Mouse (Mus musculus) cortical plate, adult 2 months (tissue): Measurements from ENCODE around the gene Ppp5c. TPM values are rescaled to one million over a fixed set of nuclear protein-coding genes. Genes with fewer than 3 reads are reported as not detected.

Experiments used
- H3K27ac ChIP-seq: fragments of 200-500 bp; 2 replicates; pipeline ENCODE4 v1.5.1; 2012; ENCODE audit warnings: low read length, control low read depth, inconsistent platforms; ENCODE audit not compliant: insufficient read depth
- H3K4me1 ChIP-seq: fragments of 200-500 bp; 2 replicates; pipeline ENCODE4 v1.6.1; 2011; ENCODE audit warnings: low read length; ENCODE audit not compliant: control insufficient read depth, insufficient read depth
- H3K4me3 ChIP-seq: fragments of 200-500 bp; 2 replicates; pipeline ENCODE4 v1.5.1; 2011; ENCODE audit warnings: mild to moderate bottlenecking, low read length, control low read depth; ENCODE audit not compliant: insufficient read depth
- CTCF ChIP-seq: fragments of 200-500 bp; IDR thresholded peaks from 2 replicates; pipeline ENCODE4 v1.5.1; 2011; ENCODE audit warnings: mild to moderate bottlenecking, control low read depth, low read length; ENCODE audit not compliant: insufficient read depth; ENCODE audit errors: extremely low read depth
- POLR2A ChIP-seq: fragments of 200-500 bp; IDR thresholded peaks from 2 replicates; pipeline ENCODE4 v1.6.1; 2011; ENCODE audit warnings: mild to moderate bottlenecking, low read length, control low read depth; ENCODE audit not compliant: insufficient read depth; ENCODE audit errors: extremely low read depth
- polyA plus RNA-seq: library from polyadenylated mRNA; depleted of rRNA; stranded (reverse); fragments of >200 nt; gene quantifications from 2 replicates; pipeline ENCODE4 v1.2.3, GENCODE M21; 2012; rRNA removed

Ppp5c gene
- polyA plus RNA-seq, 1 experiment, result 268 TPM

DNA sequence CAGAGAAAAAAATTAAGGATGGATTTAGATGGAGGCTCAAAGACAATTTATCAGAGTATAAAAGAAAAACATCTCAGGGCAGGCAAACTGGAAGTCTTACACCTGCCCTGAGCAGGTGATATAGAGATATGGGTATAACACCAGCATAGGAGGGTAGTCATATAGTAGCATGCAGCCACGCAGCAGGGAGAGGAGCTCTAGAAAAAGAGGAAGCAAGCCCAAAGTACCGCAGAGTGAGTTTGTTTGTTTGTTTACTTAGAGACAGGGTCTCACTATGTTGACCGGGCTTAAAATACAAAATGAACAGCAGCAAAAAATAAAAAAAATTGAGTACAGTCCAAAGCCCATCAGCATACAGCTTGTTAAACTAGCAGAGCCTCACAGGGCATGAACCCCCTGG, 56.6 kb downstream of the Ppp5c start:
- no peaks in the 10 kb centered on the region; the same call in 1 of the 2 replicates for H3K4me1 ChIP-seq
- H3K27ac ChIP-seq, result no peak overlapping the region
- TF ChIP-seq CTCF, result no peak
- no peak for TF ChIP-seq POLR2A
- H3K4me3 ChIP-seq, result no peak overlapping the region

GRCm38 (mm10) chr7:16968414-16968813, 59.3 kb downstream of the Ppp5c start:
- no peaks in the 10 kb centered on the region for H3K4me1 ChIP-seq

GRCm38 (mm10) chr7:16961678-16962077, 66.0 kb downstream of the Ppp5c start:
- Histone ChIP-seq H3K4me3 (0 out of 2 replicates have a peak overlapping the region, but pooled peaks have one; percentile 1), H3K27ac (no peak overlapping the region), H3K4me1 (peaks cover 6% of the 10 kb centered on the region; the same call in 1 of the 2 replicates)
- TF ChIP-seq CTCF (no peak), POLR2A (no peak)

More at GRCm38 (mm10) chr7:16968414-16968813, 59.3 kb downstream of the Ppp5c start:
- no peak overlapping the region for H3K27ac ChIP-seq
- no peak overlapping the region for H3K4me3 ChIP-seq
- no peak for TF ChIP-seq CTCF
- no peak for TF ChIP-seq POLR2A

DNA sequence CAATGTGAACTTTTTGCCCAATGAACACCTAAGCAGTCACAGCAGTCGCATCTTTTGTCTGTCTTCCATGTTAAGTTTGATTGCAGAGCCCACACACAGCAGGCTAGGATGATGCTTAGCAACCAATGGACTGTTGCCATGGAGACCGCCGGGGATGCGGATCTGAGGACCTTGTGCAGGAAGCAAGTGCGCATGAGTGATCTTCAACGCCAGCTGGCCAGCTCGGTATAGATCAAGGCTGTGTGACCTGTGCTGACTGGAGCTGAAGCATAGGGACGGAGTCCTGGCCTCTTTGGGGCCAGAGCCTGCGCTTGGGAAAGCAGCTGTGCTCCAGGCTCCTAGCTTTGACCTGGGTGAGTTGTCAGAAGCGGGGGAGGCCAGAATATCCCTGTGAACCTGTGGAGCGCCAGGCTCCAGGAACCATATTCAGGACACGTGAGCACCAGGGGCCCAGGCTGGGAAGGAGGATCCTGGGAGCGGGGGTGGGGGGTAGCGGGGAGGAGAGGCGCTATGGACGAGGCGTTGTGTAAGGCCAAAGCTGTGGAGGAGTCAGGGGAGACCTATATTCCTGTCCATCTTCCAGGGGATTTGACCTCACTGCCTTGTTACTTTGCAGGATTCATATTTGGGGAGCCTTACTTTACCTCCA, 68.1 kb downstream of the Ppp5c start, which contains the start of gene Pnmal1:
Gene Pnmal1, plus strand, starts transcription at position 141 of the 649 bp plus-strand sequence.
- Histone ChIP-seq H3K4me3 (peak within 1 kb of the TSS; percentile 38), H3K4me1 (peaks cover 6% of the 10 kb centered on the region; the same call in 1 of the 2 replicates), H3K27ac (peak within 1 kb of the TSS; percentile 73)
- TF ChIP-seq CTCF (no peak), POLR2A (peak; percentile 78)

DNA sequence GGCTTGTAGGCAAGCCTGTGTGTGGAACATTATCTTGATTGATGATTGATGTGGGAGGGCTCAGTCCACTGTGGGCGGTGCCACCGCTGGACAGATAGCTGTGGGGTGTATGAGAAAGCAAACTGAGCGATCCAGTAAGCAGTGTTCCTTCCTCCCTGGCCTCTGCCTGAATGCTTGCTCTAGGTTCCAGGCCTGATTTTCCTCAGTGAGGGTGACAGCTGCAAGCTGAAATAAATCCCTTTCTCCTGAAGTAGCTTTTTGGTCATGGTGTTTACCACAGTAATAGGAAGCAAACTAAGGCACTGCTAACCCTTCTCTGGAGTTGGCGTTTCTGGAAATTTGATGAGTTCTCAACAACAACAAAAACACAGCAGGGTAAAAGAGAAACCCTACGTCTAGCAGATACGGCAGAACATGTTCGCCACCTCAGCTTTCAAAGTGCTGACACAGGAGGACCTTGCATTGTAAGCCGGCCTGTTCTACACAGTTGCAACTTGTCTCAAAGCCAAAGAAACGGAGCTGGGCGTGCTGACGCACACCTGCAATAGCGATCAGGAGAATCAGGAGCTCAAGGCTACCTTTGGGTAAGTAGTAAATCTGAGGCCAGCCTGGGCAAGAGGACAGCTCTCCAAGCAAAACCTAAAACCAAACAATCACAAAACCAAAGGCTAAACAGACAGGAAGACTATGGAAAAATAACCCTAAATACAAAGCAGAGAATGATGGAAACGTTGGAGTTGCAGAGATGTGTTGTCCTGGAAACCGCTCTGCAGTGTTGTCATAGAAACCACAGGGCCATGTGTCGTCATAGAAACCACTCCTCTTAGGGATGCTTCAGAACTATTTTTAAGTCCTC, 71.1 kb downstream of the Ppp5c start:
- Histone ChIP-seq H3K4me3 (no peak overlapping the region), H3K4me1 (peaks cover 6% of the 10 kb centered on the region; the same call in 1 of the 2 replicates), H3K27ac (peak overlapping the region; percentile 75)
- TF ChIP-seq CTCF, result no peak
- no peak for TF ChIP-seq POLR2A

GRCm38 (mm10) chr7:16955712-16956111, 72.0 kb downstream of the Ppp5c start:
- Histone ChIP-seq H3K27ac (no peak overlapping the region), H3K4me3 (no peak overlapping the region), H3K4me1 (peaks cover 6% of the 10 kb centered on the region; the same call in 1 of the 2 replicates)
- TF ChIP-seq CTCF (no peak), POLR2A (no peak)

Other genes with a start within 250 kb of the Ppp5c start
- 5.7 and 6.1 TPM in 2 replicates for gene Slc1a5, start 246.6 kb downstream of the Ppp5c start, polyA plus RNA-seq
- gene Strn4, start 212.0 kb downstream of the Ppp5c start, polyA plus RNA-seq, result 291 and 307 TPM in 2 replicates
- gene Fkrp, start 211.2 kb downstream of the Ppp5c start, polyA plus RNA-seq, result 42.3 and 44.0 TPM in 2 replicates
- 6.5 and 6.8 TPM in 2 replicates for gene Prkd2, start 185.0 kb downstream of the Ppp5c start, polyA plus RNA-seq
- 169 and 184 TPM in 2 replicates for gene Dact3, start 152.6 kb downstream of the Ppp5c start, polyA plus RNA-seq
- gene Gng8, start 136.1 kb downstream of the Ppp5c start, polyA plus RNA-seq, result 8.3 and 10.9 TPM in 2 replicates
- gene Ptgir, start 121.4 kb downstream of the Ppp5c start, polyA plus RNA-seq, result 0.08 and 0.17 TPM in 2 replicates
- gene Calm3, start 103.8 kb downstream of the Ppp5c start, polyA plus RNA-seq, result 1,956 and 2,049 TPM in 2 replicates
- gene Pnmal2, start 83.2 kb downstream of the Ppp5c start, polyA plus RNA-seq, result 89.8 and 103 TPM in 2 replicates
- 60.2 and 64.8 TPM in 2 replicates for gene Pnmal1, start 68.2 kb downstream of the Ppp5c start, polyA plus RNA-seq
- gene Gm42372, start 44.8 kb downstream of the Ppp5c start, polyA plus RNA-seq, result 38.9 and 42.5 TPM in 2 replicates
- 1.8 and 1.9 TPM in 2 replicates for gene Ccdc8, start 35.2 kb downstream of the Ppp5c start, polyA plus RNA-seq
- gene Hif3a, start 34.5 kb upstream of the Ppp5c start, polyA plus RNA-seq, result 3.3 and 4.0 TPM in 2 replicates
- 2.9 and 3.0 TPM in 2 replicates for gene Psg16, start 46.1 kb upstream of the Ppp5c start, polyA plus RNA-seq
- gene Ceacam3, start 122.4 kb upstream of the Ppp5c start, polyA plus RNA-seq, result 0.09 and 0.10 TPM in 2 replicates
- 0.15 and 0.17 TPM in 2 replicates for gene Psg29, start 175.6 kb upstream of the Ppp5c start, polyA plus RNA-seq